Mouse (Mus musculus) thymus, adult 18-20 months (tissue): ENCODE measurements around the gene P4ha3.
"Not testable (repeated sequence)": the region's sequence is repeated elsewhere in the genome, so short reads cannot be mapped to it uniquely, and the experiment has no call there.

Source experiments
- DNase-seq, 2 experiments: peaks; one replicate each; pipeline ENCODE4 v3.0.0; 2022; ENCODE audit warnings: mixed read lengths in 2 of 2

Gene P4ha3

GRCm38 (mm10) chr7:100285383-100285782, at the start of gene P4ha3:
P4ha3 (plus strand) TSS chr7:100285520.
- DNase-seq: no peak

GRCm38 (mm10) chr7:100238271-100238670, 47.0 kb upstream of the P4ha3 start:
- no peak for DNase-seq

- DNase-seq: no peak
Measured at GRCm38 (mm10) chr7:100240601-100241000, 44.7 kb upstream of the P4ha3 start.

GRCm38 (mm10) chr7:100243007-100243406, 42.3 kb upstream of the P4ha3 start:
- no peak for DNase-seq

- no peak for DNase-seq
Measured at GRCm38 (mm10) chr7:100244225-100244624, 41.1 kb upstream of the P4ha3 start.

GRCm38 (mm10) chr7:100245176-100245575, 40.1 kb upstream of the P4ha3 start:
- no peak for DNase-seq

GRCm38 (mm10) chr7:100250667-100251066, 34.7 kb upstream of the P4ha3 start:
- DNase-seq: no peak

GRCm38 (mm10) chr7:100262350-100262749, 23.0 kb upstream of the P4ha3 start:
- DNase-seq: no peak

GRCm38 (mm10) chr7:100264934-100265333, 20.4 kb upstream of the P4ha3 start:
- not testable (repeated sequence) for DNase-seq

GRCm38 (mm10) chr7:100272369-100272768, 13.0 kb upstream of the P4ha3 start:
- no peak for DNase-seq

GRCm38 (mm10) chr7:100274507-100274906, 10.8 kb upstream of the P4ha3 start:
- no peak for DNase-seq

GRCm38 (mm10) chr7:100276397-100276796, 8.9 kb upstream of the P4ha3 start:
- DNase-seq: no peak

- no peak for DNase-seq
Measured at GRCm38 (mm10) chr7:100279803-100280202, 5.5 kb upstream of the P4ha3 start.

- DNase-seq: no peak
Measured at GRCm38 (mm10) chr7:100281596-100281995, 3.7 kb upstream of the P4ha3 start.

- DNase-seq: no peak
Measured at GRCm38 (mm10) chr7:100283298-100283697, 2.0 kb upstream of the P4ha3 start.

GRCm38 (mm10) chr7:100287748-100288578, 2.6 kb downstream of the P4ha3 start:
- no peak for DNase-seq

- DNase-seq: no peak
Measured at GRCm38 (mm10) chr7:100288622-100289021, 3.3 kb downstream of the P4ha3 start.

GRCm38 (mm10) chr7:100293546-100293945, 8.2 kb downstream of the P4ha3 start:
- DNase-seq: no peak

GRCm38 (mm10) chr7:100295745-100296144, 10.4 kb downstream of the P4ha3 start:
- no peak for DNase-seq

GRCm38 (mm10) chr7:100296699-100297098, 11.4 kb downstream of the P4ha3 start:
- DNase-seq: no peak

GRCm38 (mm10) chr7:100298861-100299510, 13.7 kb downstream of the P4ha3 start:
- no peak for DNase-seq

- no peak for DNase-seq
Measured at GRCm38 (mm10) chr7:100301390-100301789, 16.1 kb downstream of the P4ha3 start.

- no peak for DNase-seq
Measured at GRCm38 (mm10) chr7:100302316-100302715, 17.0 kb downstream of the P4ha3 start.

GRCm38 (mm10) chr7:100305894-100306293, 20.6 kb downstream of the P4ha3 start:
- DNase-seq: no peak
